Mouse (Mus musculus) megakaryocyte, embryonic 14.5 days (primary cell): ENCODE results near the gene Cntln.

Experiments used
- FLI1 ChIP-seq: IDR thresholded peaks from 2 replicates; pipeline ENCODE4 v1.6.1; 2012; ENCODE audit warnings: low read length, inconsistent platforms, mixed read lengths
- GATA1 ChIP-seq: IDR thresholded peaks from 3 replicates; pipeline ENCODE4 v1.6.1; 2012; ENCODE audit warnings: mixed read lengths, low read length, inconsistent platforms, borderline replicate concordance

- no peak for TF ChIP-seq GATA1
- TF ChIP-seq FLI1, result no peak
These were observed 44.6 kb upstream of the Cntln start for GRCm38 (mm10) chr4:84839466-84839865.
